Mouse (Mus musculus) intestine, embryonic 15.5 days (tissue): Measurements from ENCODE around the gene Fbxo39. TPM values are rescaled to one million over a fixed set of nuclear protein-coding genes. Genes with fewer than 3 reads are reported as not detected.

Experiments used
- ATAC-seq: fragments of 200-750 bp; cut with Nextera tagmentation; 2 replicates; pipeline ENCODE4 v1.8.0; 2017; ENCODE audit warnings: moderate TSS enrichment, moderate library complexity
- H3K27ac ChIP-seq: fragments of 300-500 bp; sonication (generic); 2 replicates; pipeline ENCODE4 v1.5.1; 2015; ENCODE audit warnings: mild to moderate bottlenecking, inconsistent platforms
- H3K27me3 ChIP-seq: fragments of 300-500 bp; sonication (generic); replicated peaks from 2 replicates; pipeline ENCODE4 v1.6.1; 2015; ENCODE audit warnings: inconsistent platforms
- H3K36me3 ChIP-seq: fragments of 300-500 bp; sonication (generic); 2 replicates; pipeline ENCODE4 v1.6.1; 2015; ENCODE audit warnings: inconsistent platforms
- H3K4me1 ChIP-seq: fragments of 300-500 bp; sonication (generic); replicated peaks from 2 replicates; pipeline ENCODE4 v1.6.1; 2015; ENCODE audit warnings: inconsistent platforms
- H3K4me2 ChIP-seq: fragments of 300-500 bp; sonication (generic); replicated peaks from 2 replicates; pipeline ENCODE4 v1.6.1; 2015; ENCODE audit warnings: mild to moderate bottlenecking, inconsistent platforms
- H3K4me3 ChIP-seq: fragments of 300-500 bp; sonication (generic); replicated peaks from 2 replicates; pipeline ENCODE4 v1.5.1; 2015; ENCODE audit warnings: inconsistent platforms
- H3K9ac ChIP-seq: fragments of 300-500 bp; sonication (generic); 2 replicates; pipeline ENCODE4 v1.6.1; 2015; ENCODE audit warnings: inconsistent platforms
- H3K9me3 ChIP-seq: fragments of 300-500 bp; sonication (generic); 2 replicates; pipeline ENCODE4 v1.6.1; 2016; ENCODE audit warnings: inconsistent platforms
- WGBS: fragments of 180-500 bp; shearing (Covaris S2); methylation state at CpG from one replicate; pipeline ENCODE4 v1.1.7; 2015; 5-methylcytosine and 5-hydroxymethylcytosine counted together
- polyA plus RNA-seq: library from polyadenylated mRNA; unstranded; fragments of >200 nt; fragmentation: Nextera tagmentation; extraction: Ambion mirVana; gene quantifications from 2 replicates; pipeline ENCODE4 v1.2.1, GENCODE M21; 2015

Gene Fbxo39
- polyA plus RNA-seq, 1 experiment from 2014 or later: not detected

DNA sequence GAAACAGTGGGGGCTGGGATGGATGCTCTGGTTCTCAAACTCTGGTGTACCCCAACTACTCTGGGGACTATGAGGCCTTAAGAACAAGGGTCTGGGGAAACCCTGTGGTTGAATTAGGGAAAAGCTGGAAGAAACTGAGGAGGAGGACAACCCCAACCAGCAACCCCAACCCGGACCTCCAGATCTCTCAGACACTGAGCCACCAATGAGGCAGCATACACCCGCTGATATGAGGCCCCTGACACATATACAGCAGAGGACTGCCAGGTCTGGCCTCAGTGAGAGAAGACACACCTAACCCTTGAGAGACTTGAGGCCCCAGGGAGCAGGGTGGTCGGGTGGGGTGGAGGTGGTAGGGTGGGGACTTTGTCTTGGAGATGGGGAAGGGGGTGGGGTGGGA lies 27.6 kb upstream of the Fbxo39 start:
- Histone ChIP-seq H3K4me2 (no peak overlapping the region), H3K27me3 (no peaks in the 10 kb centered on the region), H3K36me3 (no peaks in the 10 kb centered on the region), H3K9me3 (no peaks in the 10 kb centered on the region), H3K27ac (no peak overlapping the region), H3K4me3 (no peak overlapping the region), H3K4me1 (no peaks in the 10 kb centered on the region), H3K9ac (no peak overlapping the region)
- no peak for ATAC-seq
- WGBS: 47% methylated on average over 3 of the region's 3 CpGs

DNA sequence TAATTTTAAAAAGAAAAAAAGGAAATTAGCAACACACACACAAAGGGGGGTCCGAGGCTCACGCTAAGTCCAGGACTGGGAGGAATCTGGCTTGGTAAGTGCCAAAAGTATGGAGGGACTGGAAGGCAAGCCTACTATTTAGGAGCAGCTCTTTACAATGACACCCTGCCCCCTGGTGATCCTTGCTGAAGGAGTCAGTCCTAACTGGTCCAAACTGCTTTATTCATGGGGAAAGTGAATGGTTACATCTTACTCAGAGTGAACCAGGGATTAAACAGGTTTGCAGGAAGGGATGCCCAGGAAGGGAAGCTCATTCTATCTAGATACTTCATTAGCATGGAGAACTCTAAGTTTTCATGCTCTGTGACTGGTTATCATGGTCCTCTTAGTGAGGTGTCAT lies 27.1 kb upstream of the Fbxo39 start:
- no peak overlapping the region for H3K27ac ChIP-seq
- no peak for ATAC-seq
- H3K4me2 ChIP-seq: no peak overlapping the region
- no peaks in the 10 kb centered on the region for H3K4me1 ChIP-seq
- H3K4me3 ChIP-seq: no peak overlapping the region
- WGBS: 94% methylated on average over 2 of the region's 2 CpGs
- H3K9me3 ChIP-seq: no peaks in the 10 kb centered on the region
- H3K27me3 ChIP-seq: no peaks in the 10 kb centered on the region
- no peak overlapping the region for H3K9ac ChIP-seq
- no peaks in the 10 kb centered on the region for H3K36me3 ChIP-seq

DNA sequence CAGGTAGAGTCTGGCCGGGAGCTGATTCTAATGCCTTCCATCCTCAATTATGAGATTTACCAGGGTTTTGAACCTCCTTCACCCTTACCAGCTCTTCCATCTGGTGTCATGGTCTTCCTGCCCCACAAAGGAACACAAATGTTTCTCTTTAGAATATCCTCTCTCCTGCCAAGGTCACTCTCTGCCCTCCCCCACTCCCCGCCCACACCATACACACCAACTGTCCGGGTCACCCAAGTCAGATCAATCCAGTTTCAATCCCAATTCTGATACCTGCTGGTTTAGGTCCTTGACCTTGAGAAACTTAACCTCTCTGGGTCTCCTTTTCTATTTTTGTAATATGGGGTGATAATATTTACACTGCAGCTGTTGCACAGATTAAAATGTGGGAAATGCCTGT lies 26.7 kb upstream of the Fbxo39 start:
- H3K27me3 ChIP-seq: no peaks in the 10 kb centered on the region
- no peak overlapping the region for H3K27ac ChIP-seq
- WGBS: 80% methylated on average over 3 of the region's 3 CpGs
- H3K9ac ChIP-seq: no peak overlapping the region
- no peaks in the 10 kb centered on the region for H3K9me3 ChIP-seq
- no peaks in the 10 kb centered on the region for H3K4me1 ChIP-seq
- no peaks in the 10 kb centered on the region for H3K36me3 ChIP-seq
- H3K4me3 ChIP-seq: no peak overlapping the region
- H3K4me2 ChIP-seq: no peak overlapping the region
- no peak for ATAC-seq

DNA sequence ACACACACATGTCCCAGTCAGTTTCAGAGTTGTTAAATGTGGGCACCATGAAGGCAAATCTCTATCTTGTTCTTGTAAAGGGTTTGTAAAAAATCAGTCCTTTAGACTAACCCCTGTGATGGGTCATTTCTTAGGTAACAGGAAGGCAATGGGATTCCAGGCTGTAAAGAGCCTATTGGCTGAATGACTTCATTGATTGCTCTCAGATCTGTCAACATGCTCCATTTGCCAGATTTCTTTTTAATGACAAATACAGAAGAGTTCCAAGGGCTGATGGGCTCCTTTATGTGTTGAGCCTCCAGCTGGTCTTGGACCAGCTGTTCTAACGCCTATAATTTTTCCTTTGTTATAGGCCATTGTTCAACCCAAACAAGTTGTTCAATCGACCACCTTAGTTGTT lies 21.1 kb upstream of the Fbxo39 start:
- Histone ChIP-seq H3K4me2 (no peak overlapping the region), H3K27me3 (no peaks in the 10 kb centered on the region), H3K27ac (no peak overlapping the region), H3K9me3 (no peaks in the 10 kb centered on the region), H3K9ac (no peak overlapping the region), H3K4me1 (no peaks in the 10 kb centered on the region), H3K4me3 (no peak overlapping the region), H3K36me3 (no peaks in the 10 kb centered on the region)
- no peak for ATAC-seq
- 91% methylated on average over 2 of the region's 2 CpGs for WGBS

DNA sequence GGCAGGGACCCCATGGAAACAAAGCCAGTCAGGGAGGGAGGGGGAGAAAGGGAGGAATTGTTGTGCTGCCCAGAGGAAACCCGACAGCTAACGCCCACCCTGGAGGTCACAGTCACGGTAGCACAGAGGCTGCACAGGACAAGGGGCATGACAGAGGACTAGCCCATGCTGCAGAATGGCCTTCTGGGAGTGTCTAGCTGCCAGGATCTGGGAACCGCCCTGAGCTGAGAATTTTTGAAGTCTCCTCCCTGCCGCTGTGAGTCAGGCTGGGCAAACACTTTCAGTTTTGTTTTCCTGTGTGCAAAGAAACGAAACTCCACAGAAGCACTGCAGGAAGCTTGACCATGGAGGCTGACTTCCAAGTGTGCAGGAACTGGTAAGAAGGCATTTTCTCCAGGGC lies 12.9 kb upstream of the Fbxo39 start, which contains the start of gene Xaf1:
Gene Xaf1, plus strand, starts transcription at position 296 of the 400 bp plus-strand sequence.
- Histone ChIP-seq H3K27ac (no peak within 1 kb of the TSS), H3K9ac (no peak within 1 kb of the TSS), H3K4me1 (no peaks in the 10 kb centered on the region; the same call in 1 of the 2 replicates), H3K4me3 (peak within 1 kb of the TSS; percentile 28), H3K27me3 (no peaks in the 10 kb centered on the region), H3K4me2 (peak within 1 kb of the TSS; percentile 50), H3K36me3 (no peaks in the 10 kb centered on the region), H3K9me3 (no peaks in the 10 kb centered on the region)
- 16% methylated on average over 6 of the region's 6 CpGs for WGBS
- peak; percentile 92 for ATAC-seq

DNA sequence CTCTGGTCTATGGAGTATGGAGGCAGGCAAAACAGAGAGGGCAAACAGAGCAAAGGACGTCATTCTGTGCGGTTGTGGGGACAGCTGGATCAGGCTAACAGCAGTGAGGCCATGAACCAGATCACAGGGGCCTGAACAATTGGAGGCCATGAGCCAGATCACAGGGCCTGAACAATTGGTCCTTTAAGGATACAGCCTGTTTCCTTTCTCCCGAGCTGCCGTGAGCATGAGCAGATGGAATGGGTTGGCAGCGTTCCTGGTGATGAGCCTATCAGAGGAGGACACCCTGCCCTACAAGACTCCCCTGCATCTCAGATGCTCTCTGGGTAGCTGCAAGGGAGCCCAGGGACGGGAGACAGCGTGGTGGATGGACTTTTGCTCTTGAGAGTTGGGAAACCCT lies 12.0 kb upstream of the Fbxo39 start:
- no peaks in the 10 kb centered on the region for H3K9me3 ChIP-seq
- no peak overlapping the region for H3K9ac ChIP-seq
- 74% methylated on average over 7 of the region's 7 CpGs for WGBS
- H3K4me3 ChIP-seq: no peak overlapping the region
- no peaks in the 10 kb centered on the region; the same call in 1 of the 2 replicates for H3K4me1 ChIP-seq
- H3K4me2 ChIP-seq: peak overlapping the region; percentile 50
- no peak for ATAC-seq
- H3K36me3 ChIP-seq: no peaks in the 10 kb centered on the region
- H3K27me3 ChIP-seq: no peaks in the 10 kb centered on the region
- H3K27ac ChIP-seq: no peak overlapping the region

DNA sequence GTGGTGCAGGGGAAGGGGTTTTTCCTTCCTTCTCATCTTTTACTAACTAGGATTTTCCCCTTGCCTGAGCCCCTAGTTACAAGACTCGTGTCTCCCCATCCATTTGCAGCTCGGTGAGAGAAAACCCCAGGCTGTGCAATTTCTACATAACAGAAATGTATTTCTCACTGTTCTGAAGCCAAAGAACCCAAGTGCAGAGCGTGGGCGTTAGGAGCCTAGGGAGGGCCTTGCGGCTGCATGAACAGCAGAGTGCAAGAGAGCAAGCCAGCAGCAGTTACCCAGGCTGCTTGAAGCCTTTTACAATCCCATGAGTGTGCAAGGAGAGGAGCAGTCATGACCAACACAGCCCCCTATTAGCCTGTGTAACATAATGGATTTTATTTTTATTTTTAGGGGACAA lies 6.8 kb upstream of the Fbxo39 start:
- no peak for ATAC-seq
- 85% methylated on average over 5 of the region's 5 CpGs for WGBS
- no peak overlapping the region for H3K4me3 ChIP-seq

DNA sequence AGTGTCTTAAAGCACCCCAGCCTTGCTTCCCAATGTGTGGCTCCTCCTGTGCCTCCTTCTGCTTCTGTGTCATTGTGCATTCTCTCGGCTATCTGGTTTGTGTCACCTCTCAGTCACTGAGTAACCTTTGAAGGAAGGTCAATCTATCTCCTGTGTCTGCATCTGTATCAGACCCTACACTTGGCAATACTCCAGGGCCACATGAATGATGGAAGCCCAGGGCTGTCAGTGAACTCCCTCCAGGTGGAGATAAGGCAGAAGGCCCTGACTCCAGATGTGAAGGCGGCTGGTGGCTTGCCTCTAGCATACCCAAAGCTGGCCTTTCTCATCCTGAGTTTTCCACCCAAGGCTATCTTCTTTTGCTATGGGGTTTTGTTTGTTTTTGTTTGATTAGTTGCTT lies 5.3 kb upstream of the Fbxo39 start:
- WGBS: 30% methylated on average over 2 of the region's 2 CpGs
- no peak overlapping the region for H3K4me2 ChIP-seq
- no peaks in the 10 kb centered on the region for H3K4me1 ChIP-seq
- H3K27me3 ChIP-seq: peaks cover 5% of the 10 kb centered on the region
- H3K9me3 ChIP-seq: no peaks in the 10 kb centered on the region
- H3K4me3 ChIP-seq: no peak overlapping the region
- no peak for ATAC-seq
- H3K9ac ChIP-seq: no peak overlapping the region
- H3K27ac ChIP-seq: no peak overlapping the region
- H3K36me3 ChIP-seq: no peaks in the 10 kb centered on the region

More for the DNA sequence above, 6.8 kb upstream of the Fbxo39 start:
- Histone ChIP-seq H3K27ac (no peak overlapping the region), H3K4me1 (no peaks in the 10 kb centered on the region), H3K9ac (no peak overlapping the region), H3K36me3 (no peaks in the 10 kb centered on the region), H3K27me3 (no peaks in the 10 kb centered on the region), H3K4me2 (no peak overlapping the region), H3K9me3 (no peaks in the 10 kb centered on the region)

DNA sequence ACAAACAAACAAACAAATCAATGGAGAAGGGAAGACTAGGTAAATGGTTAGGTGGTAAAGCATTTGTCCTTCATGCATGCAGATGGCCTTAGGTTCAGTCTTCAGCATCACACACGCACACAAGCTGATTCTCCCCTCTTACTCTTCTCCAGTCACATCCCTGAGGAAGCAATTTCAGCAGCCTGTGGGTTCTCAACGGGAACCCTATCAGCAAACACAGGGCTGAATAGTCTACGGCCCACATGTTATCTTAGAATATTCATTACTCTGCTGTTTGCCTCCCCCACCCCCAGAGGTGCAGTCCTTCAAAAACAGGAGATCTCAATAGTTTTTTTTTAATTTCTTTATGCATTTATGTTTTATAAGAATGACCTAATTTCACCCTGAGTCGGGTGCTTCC lies 3.8 kb upstream of the Fbxo39 start:
- Histone ChIP-seq H3K27me3 (peaks cover 13% of the 10 kb centered on the region), H3K36me3 (no peaks in the 10 kb centered on the region), H3K4me2 (no peak overlapping the region), H3K4me3 (no peak overlapping the region), H3K27ac (no peak overlapping the region), H3K4me1 (peaks cover 4% of the 10 kb centered on the region; the same call in 1 of the 2 replicates), H3K9me3 (no peaks in the 10 kb centered on the region), H3K9ac (no peak overlapping the region)
- no peak for ATAC-seq
- 75% methylated on average over 4 of the region's 4 CpGs for WGBS

DNA sequence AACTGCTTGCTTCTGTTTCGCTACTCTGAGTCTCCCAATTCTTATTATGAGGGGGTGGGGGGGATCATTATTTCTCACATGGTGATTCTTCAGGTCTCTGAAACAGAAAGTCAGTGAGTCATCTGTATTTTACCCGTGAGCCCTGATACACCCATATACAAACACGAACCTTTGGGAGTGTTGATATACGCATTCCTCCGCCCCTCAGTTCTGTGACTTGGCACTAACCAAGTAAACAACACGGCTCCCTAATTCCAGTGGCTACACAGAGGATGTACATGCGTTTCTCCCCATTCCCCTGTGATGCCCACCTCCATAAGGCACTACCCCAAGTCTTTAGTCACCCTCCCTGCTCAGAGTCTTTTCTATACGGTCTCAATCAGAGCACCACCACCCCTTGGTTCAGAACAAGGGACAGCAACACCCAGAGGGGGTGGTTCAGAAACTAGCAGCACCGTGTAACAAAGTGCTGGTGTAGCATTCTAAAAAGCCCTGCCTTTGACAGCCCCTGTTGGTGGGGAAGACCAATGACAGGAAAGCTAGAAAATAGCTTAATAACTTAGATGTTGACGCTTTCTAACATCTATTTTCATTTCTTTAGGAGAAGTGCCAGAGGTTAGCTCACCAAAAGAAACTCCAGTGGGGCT lies 2.8 kb upstream of the Fbxo39 start:
- no peak for ATAC-seq
- Histone ChIP-seq H3K9ac (no peak overlapping the region), H3K9me3 (no peaks in the 10 kb centered on the region), H3K4me1 (peaks cover 4% of the 10 kb centered on the region; the same call in 1 of the 2 replicates), H3K27me3 (peaks cover 13% of the 10 kb centered on the region), H3K4me2 (no peak overlapping the region), H3K36me3 (no peaks in the 10 kb centered on the region), H3K27ac (no peak overlapping the region), H3K4me3 (no peak overlapping the region)
- WGBS: 73% methylated on average over 10 of the region's 10 CpGs

DNA sequence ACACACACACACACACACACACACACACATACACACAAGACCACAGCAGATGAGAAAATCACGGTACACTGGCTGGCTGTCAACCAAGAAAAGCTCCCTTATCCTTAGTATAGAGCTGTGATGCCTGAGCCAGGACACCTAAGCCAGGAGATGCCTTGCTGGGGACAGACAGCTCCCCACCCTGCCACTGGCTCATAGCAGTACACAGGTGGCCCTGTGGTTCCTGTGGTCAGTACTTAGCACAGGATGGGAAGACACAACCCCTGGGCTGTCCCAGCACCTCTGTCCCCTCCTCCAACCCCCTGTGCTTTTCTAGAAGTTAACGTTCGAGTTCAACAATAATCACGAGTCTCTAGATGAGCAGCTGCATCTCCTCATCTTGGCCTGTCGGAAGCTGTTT lies 3.8 kb downstream of the Fbxo39 start:
- Histone ChIP-seq H3K9me3 (no peaks in the 10 kb centered on the region), H3K9ac (no peak overlapping the region), H3K36me3 (no peaks in the 10 kb centered on the region), H3K4me2 (no peak overlapping the region), H3K27me3 (peaks cover 13% of the 10 kb centered on the region), H3K4me1 (peaks cover 4% of the 10 kb centered on the region; the same call in 1 of the 2 replicates), H3K27ac (no peak overlapping the region), H3K4me3 (no peak overlapping the region)
- WGBS: 47% methylated on average over 5 of the region's 5 CpGs
- no peak for ATAC-seq

DNA sequence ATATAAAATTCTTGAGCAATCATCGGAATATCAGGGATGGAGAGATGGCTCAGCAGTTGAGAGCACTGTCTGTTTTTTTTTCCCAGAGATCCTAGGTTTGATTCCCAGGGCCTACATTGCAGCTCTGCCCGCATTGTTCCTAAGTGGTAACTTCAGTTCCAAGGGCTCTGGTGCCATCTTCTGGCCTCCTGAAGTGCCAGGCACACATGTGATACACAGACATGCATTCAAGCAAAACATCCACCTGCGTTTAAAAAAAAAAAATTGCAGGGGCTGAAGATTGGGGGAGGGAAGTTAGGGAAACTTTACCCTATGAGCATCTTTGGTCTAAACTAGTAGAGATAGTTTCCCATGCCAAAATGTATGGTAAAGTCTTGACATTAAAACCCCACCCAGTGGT lies 10.2 kb downstream of the Fbxo39 start:
- Histone ChIP-seq H3K36me3 (no peaks in the 10 kb centered on the region), H3K9me3 (no peaks in the 10 kb centered on the region), H3K4me2 (no peak overlapping the region), H3K4me1 (no peaks in the 10 kb centered on the region), H3K27ac (no peak overlapping the region), H3K27me3 (no peaks in the 10 kb centered on the region), H3K9ac (no peak overlapping the region), H3K4me3 (no peak overlapping the region)
- ATAC-seq: no peak
- whole genome bisulfite sequencing: 68% methylated on average over 3 of the region's 3 CpGs

DNA sequence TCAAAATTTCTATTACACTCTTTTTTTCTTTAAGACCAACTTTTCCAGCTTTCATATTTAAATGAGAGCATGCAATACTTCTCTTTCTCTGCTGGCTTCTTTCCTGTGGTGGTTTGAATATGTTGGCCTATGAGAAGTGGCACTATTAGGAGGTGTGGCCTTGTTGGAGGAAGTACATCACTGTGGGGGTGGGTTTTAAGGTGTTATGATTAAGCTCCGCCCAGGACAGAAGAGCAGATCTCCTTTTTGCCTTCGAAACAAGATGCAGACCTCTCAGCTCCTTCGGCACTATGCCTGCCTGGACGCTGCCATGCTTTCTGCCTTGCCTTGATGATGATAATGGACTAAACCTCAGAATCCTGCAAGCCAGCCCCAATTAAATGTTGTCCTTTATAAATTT lies 11.5 kb downstream of the Fbxo39 start:
- no peaks in the 10 kb centered on the region for H3K27me3 ChIP-seq
- H3K4me2 ChIP-seq: no peak overlapping the region
- H3K27ac ChIP-seq: no peak overlapping the region
- no peak overlapping the region for H3K4me3 ChIP-seq
- no peaks in the 10 kb centered on the region for H3K36me3 ChIP-seq
- no peaks in the 10 kb centered on the region for H3K9me3 ChIP-seq
- H3K4me1 ChIP-seq: no peaks in the 10 kb centered on the region
- no peak overlapping the region for H3K9ac ChIP-seq
- ATAC-seq: no peak
- WGBS: 76% methylated on average over 4 of the region's 4 CpGs
